Mouse (Mus musculus) CH12.LX (cell line): Measurements from ENCODE around the gene Tbck.

Experiments
- CTCF ChIP-seq, 2 experiments: IDR thresholded peaks in 1 of 2; conservative IDR thresholded peaks in 1 of 2; 2 replicates each; pipeline ENCODE4 v1.5.1; 2011 to 2012; ENCODE audit warnings: low read depth in 2 of 2, low read length in 2 of 2, improper control_type of control experiment in 1 of 2, inconsistent platforms in 1 of 2, mild to moderate bottlenecking in 1 of 2, moderate library complexity in 1 of 2
- E2F4 ChIP-seq: IDR thresholded peaks from 2 replicates; pipeline ENCODE4 v1.6.1; 2011; ENCODE audit warnings: low read depth, low read length, improper control_type of control experiment; ENCODE audit not compliant: insufficient replicate concordance

DNA sequence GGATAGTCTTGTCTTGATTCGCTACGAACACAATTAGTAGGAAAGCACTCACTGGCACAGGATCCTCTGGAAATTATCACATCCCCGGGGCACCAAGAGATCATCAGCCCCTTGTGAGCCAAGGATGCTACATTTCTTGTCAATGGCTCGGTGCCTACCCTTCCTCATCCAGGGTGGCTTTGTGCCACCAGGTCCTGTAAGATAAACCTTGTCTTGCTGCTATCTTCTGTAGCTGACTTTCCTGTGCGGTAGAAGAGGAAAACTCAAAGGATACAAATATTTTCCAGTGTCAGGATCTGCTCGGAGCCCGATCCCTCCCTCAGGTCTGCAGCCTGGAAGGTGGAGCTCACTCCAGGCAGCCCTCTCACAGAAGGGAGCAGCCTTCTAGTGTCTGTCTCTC lies 175.6 kb downstream of the Tbck start:
- no peak for TF ChIP-seq E2F4
- no peak for TF ChIP-seq CTCF (conservative IDR thresholded peaks at IDR 0.05 in 1 of 2, IDR thresholded peaks at IDR 0.05 in 1 of 2; ENCODE audit: low read depth in 2 of 2, low read length in 2 of 2)
